9 mouse cellular contexts compared by ENCODE assay signal in genomic region chr11:120538485-120538884, GRCm38 (mm10). TPM values are rescaled to one million over a fixed set of nuclear protein-coding genes. Genes with fewer than 3 reads are reported as not detected.
DNase-seq lines count a peak whose midpoint lies in the region; ATAC-seq and TF ChIP-seq lines count a peak whose summit lies in the region.
"Had no signal": no experiment of that assay in that cellular context is flagged by ENCODE, and none has a peak within 500 bp of the region (broad histone marks: within the 10 kb centered on the region; RNA-seq: fewer than 3 reads in every experiment).

No protein-coding gene starts in this region.

- 81% methylated on average over 3 of the region's 3 CpGs for WGBS in midbrain, embryonic 10.5 days
- WGBS in midbrain, embryonic 15.5 days, result 79% methylated on average over 3 of the region's 3 CpGs
- 59% methylated on average over 3 of the region's 3 CpGs for WGBS in embryonic facial prominence, embryonic 14.5 days
- WGBS in hindbrain, embryonic 10.5 days, result 82% methylated on average over 3 of the region's 3 CpGs
- WGBS in limb, embryonic 14.5 days, result 69% methylated on average over 3 of the region's 3 CpGs

- ATAC-seq in midbrain, embryonic 15.5 days (replicated peaks), result no peak
- no peak for ATAC-seq in embryonic facial prominence, embryonic 14.5 days (ENCODE audit: low read depth)
- no peak for ATAC-seq in limb, embryonic 14.5 days (ENCODE audit: low FRiP score, low read depth)

- peaks cover 27% of the 10 kb centered on the region for H3K4me1 ChIP-seq in midbrain, embryonic 10.5 days
- H3K4me1 ChIP-seq in midbrain, embryonic 15.5 days, result peaks cover 13% of the 10 kb centered on the region
- H3K4me1 ChIP-seq in embryonic facial prominence, embryonic 14.5 days (ENCODE audit: control insufficient read depth, insufficient read depth, low read length), result peaks cover 16% of the 10 kb centered on the region
- peaks cover 26% of the 10 kb centered on the region for H3K4me1 ChIP-seq in hindbrain, embryonic 10.5 days (replicated peaks)
- peaks cover 16% of the 10 kb centered on the region for H3K4me1 ChIP-seq in limb, embryonic 14.5 days (ENCODE audit: control insufficient read depth, insufficient read depth, low read length)

- DNase-seq in midbrain, embryonic 10.5 days (ENCODE audit: low spot score), result no peak
- peak; percentile 15 for DNase-seq in embryonic facial prominence, embryonic 14.5 days (ENCODE audit: low spot score)
- no peak for DNase-seq in hindbrain, embryonic 10.5 days (ENCODE audit: low spot score)
- peak; percentile 38 for DNase-seq in limb, embryonic 14.5 days (ENCODE audit: low spot score)
- DNase-seq in retina, postnatal 1 day, result no peak
- DNase-seq in layer of hippocampus, adult 8-10 months (ENCODE audit: low spot score in 2 of 2), result no peak
- DNase-seq in thymus, postnatal 25 days, result no peak

- H3K4me3 ChIP-seq in midbrain, embryonic 10.5 days, result no peak overlapping the region
- no peak overlapping the region for H3K4me3 ChIP-seq in midbrain, embryonic 15.5 days
- no peak overlapping the region for H3K4me3 ChIP-seq in embryonic facial prominence, embryonic 14.5 days (ENCODE audit: low read depth, low read length)
- 0 out of 2 replicates have a peak overlapping the region, but pooled peaks have one; percentile 2 for H3K4me3 ChIP-seq in hindbrain, embryonic 10.5 days
- no peak overlapping the region for H3K4me3 ChIP-seq in limb, embryonic 14.5 days (replicated peaks; ENCODE audit: low read length)

- H3K27ac ChIP-seq in midbrain, embryonic 10.5 days (replicated peaks), result peak overlapping the region; percentile 79; the same call in 1 of the 2 replicates
- no peak overlapping the region for H3K27ac ChIP-seq in midbrain, embryonic 15.5 days
- H3K27ac ChIP-seq in embryonic facial prominence, embryonic 14.5 days (replicated peaks; ENCODE audit: low read depth, low read length), result no peak overlapping the region
- peak overlapping the region; percentile 67 for H3K27ac ChIP-seq in hindbrain, embryonic 10.5 days
- H3K27ac ChIP-seq in limb, embryonic 14.5 days (replicated peaks; ENCODE audit: low read depth, low read length), result peak overlapping the region; percentile 54; the same call in 1 of the 2 replicates

- no peak overlapping the region for H3K9ac ChIP-seq in midbrain, embryonic 15.5 days
- no peak overlapping the region for H3K9ac ChIP-seq in embryonic facial prominence, embryonic 14.5 days (ENCODE audit: low read depth, low read length)
- H3K9ac ChIP-seq in limb, embryonic 14.5 days (ENCODE audit: low read depth, low read length, severe bottlenecking), result no peak overlapping the region

- no peak for TF ChIP-seq POLR2A in limb, embryonic 14.5 days (IDR thresholded peaks at IDR 0.05; ENCODE audit: borderline replicate concordance, extremely low read depth, insufficient read depth, insufficient read length)

- H3K36me3 ChIP-seq in midbrain, embryonic 10.5 days, result peaks cover 18% of the 10 kb centered on the region
- peaks cover 10% of the 10 kb centered on the region for H3K36me3 ChIP-seq in midbrain, embryonic 15.5 days (replicated peaks)
- peaks cover 19% of the 10 kb centered on the region for H3K36me3 ChIP-seq in embryonic facial prominence, embryonic 14.5 days (ENCODE audit: control insufficient read depth, insufficient read depth, low read length)
- peaks cover 21% of the 10 kb centered on the region for H3K36me3 ChIP-seq in hindbrain, embryonic 10.5 days
- peaks cover 23% of the 10 kb centered on the region for H3K36me3 ChIP-seq in limb, embryonic 14.5 days (ENCODE audit: control insufficient read depth, insufficient read depth, low read length)

- no peaks in the 10 kb centered on the region for H3K9me3 ChIP-seq in midbrain, embryonic 10.5 days (replicated peaks)
- no peaks in the 10 kb centered on the region for H3K9me3 ChIP-seq in midbrain, embryonic 15.5 days
- no peaks in the 10 kb centered on the region for H3K9me3 ChIP-seq in embryonic facial prominence, embryonic 14.5 days (ENCODE audit: control insufficient read depth, low read length)
- H3K9me3 ChIP-seq in hindbrain, embryonic 10.5 days, result no peaks in the 10 kb centered on the region
- H3K9me3 ChIP-seq in limb, embryonic 14.5 days (ENCODE audit: control insufficient read depth, low read length), result no peaks in the 10 kb centered on the region
- H3K9me3 ChIP-seq: G1E had no signal

- no peak overlapping the region for H3K4me2 ChIP-seq in midbrain, embryonic 15.5 days
- H3K4me2 ChIP-seq in embryonic facial prominence, embryonic 14.5 days (ENCODE audit: low read depth, low read length), result no peak overlapping the region
- no peak overlapping the region for H3K4me2 ChIP-seq in limb, embryonic 14.5 days (replicated peaks; ENCODE audit: low read depth, low read length, severe bottlenecking)

- H3K27me3 ChIP-seq in midbrain, embryonic 10.5 days (ENCODE audit: low read depth, poor library complexity, severe bottlenecking), result peaks cover 13% of the 10 kb centered on the region
- peaks cover 2% of the 10 kb centered on the region for H3K27me3 ChIP-seq in midbrain, embryonic 15.5 days (replicated peaks)
- H3K27me3 ChIP-seq in embryonic facial prominence, embryonic 14.5 days (replicated peaks; ENCODE audit: control insufficient read depth, insufficient read depth, low read length), result 0 out of 2 replicates have a peak, but pooled peaks cover 4% of the 10 kb centered on the region
- peaks cover 25% of the 10 kb centered on the region for H3K27me3 ChIP-seq in hindbrain, embryonic 10.5 days (ENCODE audit: insufficient read depth, poor library complexity, severe bottlenecking)
- H3K27me3 ChIP-seq in limb, embryonic 14.5 days (ENCODE audit: control insufficient read depth, insufficient read depth, low read length), result no peaks in the 10 kb centered on the region

RNA-seq across cellular contexts. Expression of gene Gcgr, which starts 8.0 kb away (rescaled TPM):
- polyA plus RNA-seq in midbrain, embryonic 10.5 days (2016; fragmentation: Nextera tagmentation; extraction: Ambion mirVana), result 0.26 and 0.27 TPM in 2 replicates
- polyA plus RNA-seq in midbrain, embryonic 15.5 days (2015; fragmentation: Nextera tagmentation; extraction: Ambion mirVana), result 0.17 and 0.19 TPM in 2 replicates
- polyA plus RNA-seq in embryonic facial prominence, embryonic 14.5 days (2014; fragmentation: Nextera tagmentation; extraction: Ambion mirVana), result 1.0 and 1.4 TPM in 2 replicates
- polyA plus RNA-seq in hindbrain, embryonic 10.5 days (2016; fragmentation: Nextera tagmentation; extraction: Ambion mirVana), result 0.14 and 0.17 TPM in 2 replicates
- 11.2 and 15.0 TPM in 2 replicates for polyA plus RNA-seq in limb, embryonic 14.5 days (2012; rRNA removed)
- 4.9 and 6.3 TPM in 2 replicates for polyA plus RNA-seq in limb, embryonic 14.5 days (2014; fragmentation: Nextera tagmentation; extraction: Ambion mirVana)
- total RNA-seq in layer of hippocampus, adult 8-10 months (2022), result under 1 TPM in 1 of 4 experiments, not detected in 3; 0.25 TPM
- total RNA-seq: G1E had no signal
- polyA plus RNA-seq: G1E had no signal

RNA-seq across cellular contexts. Expression of gene Mcrip1, which starts 11.0 kb away (rescaled TPM):
- 226 and 238 TPM in 2 replicates for polyA plus RNA-seq in midbrain, embryonic 10.5 days (2016; fragmentation: Nextera tagmentation; extraction: Ambion mirVana)
- polyA plus RNA-seq in midbrain, embryonic 15.5 days (2015; fragmentation: Nextera tagmentation; extraction: Ambion mirVana), result 249 and 264 TPM in 2 replicates
- polyA plus RNA-seq in embryonic facial prominence, embryonic 14.5 days (2014; fragmentation: Nextera tagmentation; extraction: Ambion mirVana), result 238 and 253 TPM in 2 replicates
- polyA plus RNA-seq in hindbrain, embryonic 10.5 days (2016; fragmentation: Nextera tagmentation; extraction: Ambion mirVana), result 219 and 261 TPM in 2 replicates
- 203 and 265 TPM in 2 replicates for polyA plus RNA-seq in limb, embryonic 14.5 days (2012; rRNA removed)
- polyA plus RNA-seq in limb, embryonic 14.5 days (2014; fragmentation: Nextera tagmentation; extraction: Ambion mirVana), result 271 and 274 TPM in 2 replicates
- total RNA-seq in layer of hippocampus, adult 8-10 months (2022), result 10 to 100 TPM; 61.1 to 68.7 (median 63.3) TPM

RNA-seq across cellular contexts. Expression of gene Ppp1r27, which starts 12.4 kb away (rescaled TPM):
- not detected in 2 replicates for polyA plus RNA-seq in midbrain, embryonic 10.5 days (2016; fragmentation: Nextera tagmentation; extraction: Ambion mirVana)
- not detected in 2 replicates for polyA plus RNA-seq in midbrain, embryonic 15.5 days (2015; fragmentation: Nextera tagmentation; extraction: Ambion mirVana)
- 9.6 and 9.7 TPM in 2 replicates for polyA plus RNA-seq in embryonic facial prominence, embryonic 14.5 days (2014; fragmentation: Nextera tagmentation; extraction: Ambion mirVana)
- 0.27 TPM in 1 of 2 replicates, not detected in the other for polyA plus RNA-seq in hindbrain, embryonic 10.5 days (2016; fragmentation: Nextera tagmentation; extraction: Ambion mirVana)
- polyA plus RNA-seq in limb, embryonic 14.5 days (2012; rRNA removed), result 2.7 and 3.7 TPM in 2 replicates
- 3.3 and 3.5 TPM in 2 replicates for polyA plus RNA-seq in limb, embryonic 14.5 days (2014; fragmentation: Nextera tagmentation; extraction: Ambion mirVana)
- total RNA-seq in layer of hippocampus, adult 8-10 months (2022), result not detected
- total RNA-seq: G1E had no signal
- polyA plus RNA-seq: G1E had no signal

RNA-seq across cellular contexts. Expression of gene P4hb, which starts 34.6 kb away (rescaled TPM):
- polyA plus RNA-seq in midbrain, embryonic 10.5 days (2016; fragmentation: Nextera tagmentation; extraction: Ambion mirVana), result 534 and 562 TPM in 2 replicates
- polyA plus RNA-seq in midbrain, embryonic 15.5 days (2015; fragmentation: Nextera tagmentation; extraction: Ambion mirVana), result 256 and 259 TPM in 2 replicates
- 996 and 1,037 TPM in 2 replicates for polyA plus RNA-seq in embryonic facial prominence, embryonic 14.5 days (2014; fragmentation: Nextera tagmentation; extraction: Ambion mirVana)
- polyA plus RNA-seq in hindbrain, embryonic 10.5 days (2016; fragmentation: Nextera tagmentation; extraction: Ambion mirVana), result 519 and 570 TPM in 2 replicates
- polyA plus RNA-seq in limb, embryonic 14.5 days (2012; rRNA removed), result 569 and 645 TPM in 2 replicates
- polyA plus RNA-seq in limb, embryonic 14.5 days (2014; fragmentation: Nextera tagmentation; extraction: Ambion mirVana), result 968 and 988 TPM in 2 replicates
- total RNA-seq in layer of hippocampus, adult 8-10 months (2022), result 100 to 1,000 TPM; 119 to 147 (median 134) TPM

RNA-seq across cellular contexts. Expression of gene Arhgdia, which starts 42.9 kb away (rescaled TPM):
- polyA plus RNA-seq in midbrain, embryonic 10.5 days (2016; fragmentation: Nextera tagmentation; extraction: Ambion mirVana), result 743 and 777 TPM in 2 replicates
- polyA plus RNA-seq in midbrain, embryonic 15.5 days (2015; fragmentation: Nextera tagmentation; extraction: Ambion mirVana), result 458 and 487 TPM in 2 replicates
- 558 and 609 TPM in 2 replicates for polyA plus RNA-seq in embryonic facial prominence, embryonic 14.5 days (2014; fragmentation: Nextera tagmentation; extraction: Ambion mirVana)
- polyA plus RNA-seq in hindbrain, embryonic 10.5 days (2016; fragmentation: Nextera tagmentation; extraction: Ambion mirVana), result 799 and 820 TPM in 2 replicates
- 610 and 750 TPM in 2 replicates for polyA plus RNA-seq in limb, embryonic 14.5 days (2012; rRNA removed)
- polyA plus RNA-seq in limb, embryonic 14.5 days (2014; fragmentation: Nextera tagmentation; extraction: Ambion mirVana), result 566 and 572 TPM in 2 replicates
- total RNA-seq in layer of hippocampus, adult 8-10 months (2022), result 100 to 1,000 TPM; 268 to 314 (median 278) TPM

Comparison
In these comparisons a context has a peak if more than half of its experiments do, and no peak if none do; other contexts are left out.
1. H3K27ac ChIP-seq: peak in midbrain, embryonic 10.5 days (single experiment), hindbrain, embryonic 10.5 days (single experiment) and limb, embryonic 14.5 days (single experiment); none in midbrain, embryonic 15.5 days (single experiment) and embryonic facial prominence, embryonic 14.5 days (single experiment).
2. DNase-seq: peak in embryonic facial prominence, embryonic 14.5 days (single experiment) and limb, embryonic 14.5 days (single experiment); none in midbrain, embryonic 10.5 days (single experiment), hindbrain, embryonic 10.5 days (single experiment), retina, postnatal 1 day (single experiment), layer of hippocampus, adult 8-10 months (0 of 2) and thymus, postnatal 25 days (single experiment).